Mouse (Mus musculus) cerebellum, adult 2 months (tissue): ENCODE data around the gene Gucy2g. TPM values are rescaled to one million over a fixed set of nuclear protein-coding genes. Genes with fewer than 3 reads are reported as not detected.

Experiments
- DNase-seq, 2 experiments: peaks; one replicate each; pipeline ENCODE4 v3.0.0; 2021
- H3K27ac ChIP-seq: fragments of 200-500 bp; 2 replicates; pipeline ENCODE4 v1.5.1; 2012; ENCODE audit warnings: low read length, control low read depth, inconsistent platforms; ENCODE audit not compliant: insufficient read depth
- H3K27me3 ChIP-seq: fragments of 200-500 bp; 2 replicates; pipeline ENCODE4 v1.6.1; 2012; ENCODE audit warnings: inconsistent platforms, mild to moderate bottlenecking, low read length, moderate library complexity; ENCODE audit not compliant: control insufficient read depth, insufficient read depth
- H3K4me1 ChIP-seq: fragments of 200-500 bp; 2 replicates; pipeline ENCODE4 v1.6.1; 2011; ENCODE audit warnings: low read length; ENCODE audit not compliant: control insufficient read depth, insufficient read depth
- H3K4me3 ChIP-seq: fragments of 200-500 bp; replicated peaks from 2 replicates; pipeline ENCODE3; 2011; ENCODE audit warnings: mild to moderate bottlenecking, low read depth, low read length, control low read depth; ENCODE audit not compliant: insufficient read depth
- CTCF ChIP-seq: fragments of 200-500 bp; IDR thresholded peaks from 2 replicates; pipeline ENCODE4 v1.5.1; 2011; ENCODE audit warnings: low read depth, mild to moderate bottlenecking, control low read depth, low read length, moderate library complexity, borderline replicate concordance; ENCODE audit not compliant: insufficient read depth
- POLR2A ChIP-seq: fragments of 200-500 bp; IDR thresholded peaks from 2 replicates; pipeline ENCODE4 v1.6.1; 2011; ENCODE audit warnings: low read length, control low read depth, borderline replicate concordance; ENCODE audit not compliant: insufficient read depth
- WGBS: fragments of 180-500 bp; shearing (Covaris S2); methylation state at CpG from one replicate; pipeline ENCODE4 v1.1.7; 2018; 5-methylcytosine and 5-hydroxymethylcytosine counted together
- polyA plus RNA-seq: library from polyadenylated mRNA; depleted of rRNA; stranded (reverse); fragments of >200 nt; gene quantifications from 2 replicates; pipeline ENCODE4 v1.2.3, GENCODE M21; 2012; rRNA removed

Gene Gucy2g
- polyA plus RNA-seq: 0.05 and 0.10 TPM in 2 replicates

- Histone ChIP-seq H3K4me3 (no peak within 1 kb of the TSS), H3K4me1 (no peaks in the 10 kb centered on the region), H3K27ac (no peak within 1 kb of the TSS), H3K27me3 (no peaks in the 10 kb centered on the region)
- no peak for TF ChIP-seq CTCF
- WGBS: 73% methylated on average over 6 of the region's 6 CpGs
- no peak for DNase-seq
Observed at GRCm38 (mm10) chr19:55241186-55241645, at the start of gene Gucy2g. Gene Gucy2g (minus strand): TSS chr19:55241236.

GRCm38 (mm10) chr19:55288974-55289373 lies 47.9 kb upstream of the Gucy2g start:
- Histone ChIP-seq H3K27me3 (no peaks in the 10 kb centered on the region), H3K27ac (no peak overlapping the region), H3K4me1 (no peaks in the 10 kb centered on the region), H3K4me3 (no peak overlapping the region)
- TF ChIP-seq POLR2A (no peak), CTCF (no peak)
- DNase-seq: no peak

DNA sequence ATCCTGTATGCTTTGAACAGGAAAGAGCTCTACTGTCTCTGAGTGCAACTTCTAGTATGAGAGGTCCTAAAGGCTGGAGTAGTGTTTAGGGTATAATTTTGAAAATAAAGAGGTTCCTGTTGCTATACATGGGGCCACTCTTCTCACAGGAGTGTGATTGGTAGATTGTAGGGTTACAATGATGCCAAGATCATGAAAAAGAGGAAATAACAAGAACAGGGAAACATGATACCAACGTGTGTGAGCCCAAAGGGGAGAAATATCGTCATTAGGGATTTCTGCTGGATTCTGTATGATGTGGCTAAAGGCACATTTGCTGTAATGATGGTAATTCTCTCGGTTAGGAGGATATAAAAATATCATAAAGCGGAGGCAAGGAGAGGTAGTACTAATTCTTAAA lies 45.0 kb upstream of the Gucy2g start:
- no peaks in the 10 kb centered on the region for H3K4me1 ChIP-seq
- no peak overlapping the region for H3K27ac ChIP-seq
- no peak overlapping the region for H3K4me3 ChIP-seq
- no peak for DNase-seq
- 90% methylated on average over 4 of the region's 4 CpGs for WGBS
- TF ChIP-seq POLR2A: no peak
- TF ChIP-seq CTCF: no peak
- H3K27me3 ChIP-seq: no peaks in the 10 kb centered on the region

GRCm38 (mm10) chr19:55284093-55284492 lies 43.1 kb upstream of the Gucy2g start:
- H3K27me3 ChIP-seq: no peaks in the 10 kb centered on the region
- no peak for DNase-seq
- no peak for TF ChIP-seq CTCF
- TF ChIP-seq POLR2A: no peak
- H3K4me1 ChIP-seq: no peaks in the 10 kb centered on the region
- WGBS: 82% methylated on average over 4 of the region's 4 CpGs
- no peak overlapping the region for H3K27ac ChIP-seq
- no peak overlapping the region for H3K4me3 ChIP-seq

DNA sequence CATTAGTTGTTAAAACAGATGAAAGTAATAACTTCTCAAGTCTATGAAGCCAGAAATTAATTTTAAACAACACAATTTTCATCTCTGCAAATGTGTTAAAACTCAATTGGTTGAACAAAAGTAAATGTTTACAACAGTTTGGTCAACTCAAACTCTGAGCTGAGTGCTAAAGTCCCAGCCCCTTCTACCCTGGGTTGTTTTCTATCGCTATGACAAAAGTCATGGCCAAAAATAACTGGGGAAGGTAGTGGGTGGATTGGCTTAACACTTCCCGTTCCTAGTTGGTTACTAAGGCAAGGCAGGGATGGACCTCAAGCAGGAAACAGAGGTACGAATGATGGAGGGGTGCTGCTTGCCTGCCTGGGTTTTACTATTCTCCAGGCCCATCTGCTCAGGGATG lies 35.7 kb upstream of the Gucy2g start:
- H3K4me3 ChIP-seq: no peak overlapping the region
- H3K27me3 ChIP-seq: no peaks in the 10 kb centered on the region
- no peak for DNase-seq
- 83% methylated on average over 3 of the region's 3 CpGs for WGBS
- no peak overlapping the region for H3K27ac ChIP-seq
- TF ChIP-seq POLR2A: no peak
- TF ChIP-seq CTCF: no peak
- no peaks in the 10 kb centered on the region for H3K4me1 ChIP-seq

GRCm38 (mm10) chr19:55276100-55276499 lies 35.1 kb upstream of the Gucy2g start:
- 76% methylated on average over 4 of the region's 4 CpGs for WGBS
- Histone ChIP-seq H3K27me3 (no peaks in the 10 kb centered on the region), H3K4me3 (no peak overlapping the region)

DNA sequence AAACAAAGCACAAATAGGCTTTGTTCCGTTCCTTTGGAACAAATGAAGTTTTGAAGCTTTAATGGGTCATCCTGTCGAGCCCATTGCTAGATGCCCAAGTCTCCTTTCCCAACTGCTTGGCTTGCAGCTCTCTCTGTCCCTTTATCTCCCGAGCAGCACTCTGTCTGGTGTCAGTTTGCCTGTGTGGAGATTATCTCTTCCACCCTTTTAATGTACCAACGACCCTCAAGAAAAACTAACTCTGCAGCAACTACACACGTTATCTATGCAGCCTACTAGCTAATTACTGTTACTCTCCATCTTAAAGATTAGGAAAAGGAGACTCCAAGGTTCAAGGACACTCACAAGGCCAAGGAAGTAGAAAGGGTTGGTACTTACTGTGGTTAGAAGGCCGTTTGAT lies 32.3 kb upstream of the Gucy2g start:
- TF ChIP-seq POLR2A (no peak), CTCF (no peak)
- no peak for DNase-seq
- H3K4me1 ChIP-seq: no peaks in the 10 kb centered on the region
- H3K27me3 ChIP-seq: no peaks in the 10 kb centered on the region
- H3K27ac ChIP-seq: no peak overlapping the region
- 77% methylated on average over 6 of the region's 6 CpGs for WGBS
- no peak overlapping the region for H3K4me3 ChIP-seq

More at GRCm38 (mm10) chr19:55276100-55276499, 35.1 kb upstream of the Gucy2g start:
- Histone ChIP-seq H3K27ac (no peak overlapping the region), H3K4me1 (no peaks in the 10 kb centered on the region)
- TF ChIP-seq CTCF (no peak), POLR2A (no peak)
- DNase-seq: no peak

DNA sequence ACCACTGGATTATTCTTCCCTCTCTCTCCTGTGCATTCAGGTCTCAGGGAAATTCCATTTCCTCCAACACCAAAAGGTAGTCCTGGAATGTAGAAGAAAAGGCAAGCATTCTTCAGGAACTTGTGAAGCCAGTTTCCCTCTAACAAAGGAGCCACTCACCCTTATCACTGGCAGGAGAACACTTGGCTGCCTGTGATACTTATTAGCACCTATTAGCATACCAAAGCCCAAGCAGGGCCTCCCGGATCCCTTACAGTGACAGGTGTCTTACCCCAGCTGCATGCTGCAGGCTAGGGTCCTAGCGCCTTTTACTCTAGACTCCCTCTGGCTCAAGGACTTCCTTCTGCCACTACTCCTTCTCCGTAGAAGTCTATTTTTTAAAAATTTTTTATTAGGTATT lies 30.4 kb upstream of the Gucy2g start:
- no peak for DNase-seq
- Histone ChIP-seq H3K4me3 (no peak overlapping the region), H3K27me3 (no peaks in the 10 kb centered on the region), H3K27ac (no peak overlapping the region), H3K4me1 (no peaks in the 10 kb centered on the region)
- TF ChIP-seq POLR2A (no peak), CTCF (no peak)
- 43% methylated on average over 3 of the region's 3 CpGs for WGBS

DNA sequence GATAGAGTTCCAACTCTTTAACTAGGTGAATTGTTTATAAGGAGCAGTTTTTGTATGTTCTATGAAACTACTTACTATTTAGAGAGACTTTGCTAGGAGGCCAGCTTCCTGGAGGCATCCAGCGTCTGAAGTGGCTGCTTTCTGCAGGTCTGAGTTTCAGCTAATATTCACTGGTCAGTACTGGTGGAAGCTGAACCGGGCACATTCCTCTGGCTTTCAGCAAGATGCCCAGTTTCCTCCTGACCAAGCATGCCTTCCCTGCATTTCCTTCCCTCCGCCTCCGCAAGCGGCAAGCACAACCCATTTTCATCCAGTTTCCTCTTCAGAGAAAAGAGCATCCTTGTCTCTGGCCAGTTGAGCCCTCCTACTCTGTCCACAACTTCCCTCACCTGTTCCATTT lies 28.0 kb upstream of the Gucy2g start:
- Histone ChIP-seq H3K4me1 (no peaks in the 10 kb centered on the region; the same call in 1 of the 2 replicates), H3K27me3 (no peaks in the 10 kb centered on the region), H3K4me3 (no peak overlapping the region), H3K27ac (no peak overlapping the region)
- TF ChIP-seq POLR2A: no peak
- DNase-seq: no peak
- WGBS: 90% methylated on average over 5 of the region's 5 CpGs
